Mouse (Mus musculus) neural tube, embryonic 13.5 days (tissue): ENCODE results near the gene 1700113H08Rik. TPM values are rescaled to one million over a fixed set of nuclear protein-coding genes. Genes with fewer than 3 reads are reported as not detected.

Experiments
- ATAC-seq: fragments of 200-750 bp; cut with Nextera tagmentation; 2 replicates; pipeline ENCODE4 v1.8.0; 2017; ENCODE audit warnings: low read depth, mild to moderate bottlenecking, moderate TSS enrichment, moderate library complexity
- H3K27ac ChIP-seq: fragments of 300-500 bp; sonication (generic); replicated peaks from 2 replicates; pipeline ENCODE4 v1.5.1; 2015; ENCODE audit warnings: moderate library complexity, mild to moderate bottlenecking, inconsistent platforms
- H3K27me3 ChIP-seq: fragments of 300-500 bp; sonication (generic); 2 replicates; pipeline ENCODE4 v1.6.1; 2015; ENCODE audit warnings: mild to moderate bottlenecking, inconsistent platforms
- H3K36me3 ChIP-seq: fragments of 300-500 bp; sonication (generic); 2 replicates; pipeline ENCODE4 v1.6.1; 2015; ENCODE audit warnings: mild to moderate bottlenecking, inconsistent platforms
- H3K4me1 ChIP-seq: fragments of 300-500 bp; sonication (generic); replicated peaks from 2 replicates; pipeline ENCODE4 v1.6.1; 2015; ENCODE audit warnings: inconsistent platforms
- H3K4me2 ChIP-seq: fragments of 300-500 bp; sonication (generic); 2 replicates; pipeline ENCODE4 v1.6.1; 2015; ENCODE audit warnings: inconsistent platforms, mild to moderate bottlenecking, moderate library complexity
- H3K4me3 ChIP-seq: fragments of 300-500 bp; sonication (generic); 2 replicates; pipeline ENCODE4 v1.5.1; 2015; ENCODE audit warnings: mild to moderate bottlenecking, inconsistent platforms
- H3K9ac ChIP-seq: fragments of 300-500 bp; sonication (generic); 2 replicates; pipeline ENCODE4 v1.6.1; 2015; ENCODE audit warnings: moderate library complexity, mild to moderate bottlenecking, inconsistent platforms
- H3K9me3 ChIP-seq: fragments of 300-500 bp; sonication (generic); 2 replicates; pipeline ENCODE4 v1.6.1; 2016; ENCODE audit warnings: inconsistent platforms
- WGBS: fragments of 180-500 bp; shearing (Covaris S2); methylation state at CpG from one replicate; pipeline ENCODE4 v1.1.7; 2015; 5-methylcytosine and 5-hydroxymethylcytosine counted together
- polyA plus RNA-seq: library from polyadenylated mRNA; unstranded; fragments of >200 nt; fragmentation: Nextera tagmentation; extraction: Ambion mirVana; gene quantifications from 2 replicates; pipeline ENCODE4 v1.2.1, GENCODE M21; 2015

Gene 1700113H08Rik
- polyA plus RNA-seq = 0.22 and 0.27 TPM in 2 replicates

DNA sequence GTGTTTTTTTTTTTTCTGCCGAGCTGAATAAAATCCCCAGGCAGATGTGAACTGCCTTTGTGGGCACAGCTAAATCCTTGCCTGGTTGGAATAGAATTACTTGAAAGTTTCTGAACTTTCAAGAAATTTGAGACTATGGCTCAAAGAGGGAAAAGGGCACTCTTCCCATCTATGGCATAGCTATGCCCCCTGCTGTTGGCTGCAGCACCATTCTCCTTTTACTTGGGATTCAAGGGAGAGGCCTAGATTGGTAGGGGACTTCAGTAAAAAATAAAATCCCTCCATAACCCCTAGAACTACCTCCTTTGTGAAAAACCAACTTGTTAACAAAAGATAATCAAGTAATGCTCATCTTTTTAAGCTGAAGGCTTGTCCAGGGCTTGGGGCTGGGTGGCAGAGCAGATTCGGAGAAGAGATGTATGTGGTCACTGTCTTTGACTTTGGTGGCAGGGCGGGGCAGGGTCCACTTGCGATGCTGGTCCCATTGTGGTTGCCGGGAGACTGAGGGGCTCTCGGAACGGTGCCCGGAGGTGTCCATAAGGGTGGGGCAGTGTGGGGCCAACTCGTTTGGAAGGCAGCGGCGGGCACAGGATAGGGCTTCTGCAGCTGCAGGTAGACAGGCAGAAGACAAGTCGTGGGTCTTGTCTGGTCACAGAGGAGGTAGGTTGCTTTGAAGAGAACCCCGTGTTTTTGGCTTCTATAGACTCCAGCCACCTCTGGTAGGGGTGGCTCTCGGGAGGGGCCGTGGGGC lies at the start of gene 1700113H08Rik:
Gene 1700113H08Rik (plus strand): TSS at position 546 of the 751 bp plus-strand sequence.
- Histone ChIP-seq H3K4me3 (peak within 1 kb of the TSS; percentile 44), H3K9me3 (no peaks in the 10 kb centered on the region), H3K27ac (peak within 1 kb of the TSS; percentile 84), H3K4me1 (peaks cover 17% of the 10 kb centered on the region), H3K36me3 (no peaks in the 10 kb centered on the region), H3K4me2 (peak within 1 kb of the TSS; percentile 75), H3K27me3 (peaks cover 11% of the 10 kb centered on the region), H3K9ac (peak within 1 kb of the TSS; percentile 65)
- WGBS = 3% methylated on average over 15 of the region's 15 CpGs
- ATAC-seq = no peak; the same call in none of the 2 replicates

DNA sequence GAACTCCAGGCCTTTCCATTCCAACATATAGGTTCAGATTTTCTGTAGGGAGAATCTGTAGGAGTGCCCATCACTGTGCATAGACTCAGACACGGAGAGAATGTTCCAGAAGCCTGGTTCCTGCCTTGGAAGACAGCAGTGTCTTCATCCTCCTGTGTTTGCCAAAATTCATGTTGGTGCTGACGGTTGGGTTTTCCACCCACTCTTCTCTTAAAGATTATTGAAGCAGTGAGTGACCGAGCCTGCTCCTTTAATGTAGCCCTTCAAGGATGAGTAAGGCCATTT lies 49.7 kb upstream of the 1700113H08Rik start:
- 88% methylated on average over 3 of the region's 3 CpGs for WGBS
- no peak overlapping the region for H3K4me2 ChIP-seq

DNA sequence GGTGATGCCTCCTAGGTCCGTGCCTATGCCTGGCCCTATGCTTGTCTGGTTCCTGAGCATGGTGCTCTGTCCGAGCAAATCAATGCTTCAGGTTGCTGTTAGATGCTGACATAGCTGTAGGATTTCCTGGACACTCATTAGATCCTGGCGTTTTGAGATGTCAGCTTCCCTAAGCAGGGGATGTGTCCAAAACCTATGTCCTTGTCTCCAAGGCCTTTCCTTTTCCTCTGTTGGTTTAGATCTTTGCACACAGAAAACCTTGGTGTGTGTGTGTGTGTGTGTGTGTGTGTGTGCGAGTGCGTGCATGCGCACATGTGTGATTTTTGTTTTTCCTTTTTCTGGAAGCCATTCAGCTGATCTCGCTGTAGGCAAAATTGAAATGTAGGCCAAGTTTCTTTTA lies 45.8 kb upstream of the 1700113H08Rik start:
- no peaks in the 10 kb centered on the region for H3K27me3 ChIP-seq
- H3K9ac ChIP-seq = no peak overlapping the region
- no peak overlapping the region for H3K4me3 ChIP-seq
- H3K4me2 ChIP-seq = no peak overlapping the region
- 92% methylated on average over 7 of the region's 7 CpGs for WGBS
- no peaks in the 10 kb centered on the region for H3K9me3 ChIP-seq
- H3K27ac ChIP-seq = no peak overlapping the region
- ATAC-seq = no peak
- H3K4me1 ChIP-seq = peaks cover 9% of the 10 kb centered on the region
- no peaks in the 10 kb centered on the region for H3K36me3 ChIP-seq

More for the DNA sequence above, 49.7 kb upstream of the 1700113H08Rik start:
- Histone ChIP-seq H3K4me3 (no peak overlapping the region), H3K4me1 (no peaks in the 10 kb centered on the region), H3K27me3 (no peaks in the 10 kb centered on the region), H3K27ac (no peak overlapping the region), H3K9ac (no peak overlapping the region), H3K9me3 (no peaks in the 10 kb centered on the region), H3K36me3 (no peaks in the 10 kb centered on the region)
- ATAC-seq = no peak

DNA sequence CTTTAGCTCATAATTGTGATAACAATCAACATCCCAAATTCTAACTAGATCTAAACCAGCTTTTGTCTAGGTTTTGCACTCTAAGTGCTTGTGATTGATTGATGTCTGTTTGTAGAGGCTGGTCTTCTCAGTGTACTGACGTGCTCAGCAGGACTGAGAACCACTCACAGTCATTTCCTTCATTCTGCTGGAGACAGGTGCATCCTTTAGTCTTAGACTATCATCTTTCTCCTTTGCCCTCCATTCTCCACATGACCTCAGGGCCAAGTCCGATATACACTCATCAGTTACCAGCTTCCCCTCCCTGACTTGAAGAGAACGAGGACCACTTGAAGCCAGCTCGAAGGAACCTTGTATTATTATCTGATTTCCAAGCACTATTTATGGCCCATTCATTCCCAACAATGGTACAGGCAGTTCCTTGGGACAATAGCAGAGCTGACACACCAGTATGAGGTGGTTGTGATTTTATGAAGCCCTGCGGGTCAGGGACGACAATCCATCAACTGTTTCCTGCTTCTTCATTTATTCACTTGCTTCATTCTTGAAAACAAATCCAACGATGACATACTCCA lies 43.4 kb upstream of the 1700113H08Rik start:
- no peak overlapping the region for H3K9ac ChIP-seq
- H3K4me2 ChIP-seq = no peak overlapping the region
- no peaks in the 10 kb centered on the region for H3K27me3 ChIP-seq
- no peaks in the 10 kb centered on the region for H3K9me3 ChIP-seq
- ATAC-seq = no peak
- no peaks in the 10 kb centered on the region for H3K36me3 ChIP-seq
- no peak overlapping the region for H3K4me3 ChIP-seq
- no peak overlapping the region for H3K27ac ChIP-seq
- WGBS = 23% methylated on average over 7 of the region's 7 CpGs
- H3K4me1 ChIP-seq = peaks cover 9% of the 10 kb centered on the region

DNA sequence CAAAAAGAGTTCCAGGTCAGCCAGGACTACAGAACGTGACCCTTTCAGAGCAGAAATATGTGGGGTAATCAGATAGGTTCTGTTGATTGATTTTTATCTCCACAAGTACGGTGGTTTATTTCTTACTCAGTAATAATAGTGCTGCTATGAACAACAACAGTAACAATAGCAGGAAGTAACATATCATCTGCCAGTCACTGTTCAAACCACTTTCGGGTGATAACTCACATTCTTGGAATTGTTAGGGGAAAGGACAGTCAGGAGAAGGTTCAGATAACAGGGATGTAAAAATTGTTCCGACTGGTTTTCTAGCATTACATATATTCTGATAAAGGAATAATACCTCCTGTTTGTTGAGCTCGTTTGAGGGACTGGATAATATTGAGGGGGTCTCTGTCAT lies 42.4 kb upstream of the 1700113H08Rik start:
- H3K27me3 ChIP-seq = no peaks in the 10 kb centered on the region
- H3K36me3 ChIP-seq = no peaks in the 10 kb centered on the region
- WGBS = 61% methylated on average over 5 of the region's 5 CpGs
- H3K27ac ChIP-seq = no peak overlapping the region
- no peak for ATAC-seq
- H3K9me3 ChIP-seq = no peaks in the 10 kb centered on the region
- H3K9ac ChIP-seq = no peak overlapping the region
- H3K4me1 ChIP-seq = peaks cover 9% of the 10 kb centered on the region
- H3K4me2 ChIP-seq = no peak overlapping the region
- no peak overlapping the region for H3K4me3 ChIP-seq

DNA sequence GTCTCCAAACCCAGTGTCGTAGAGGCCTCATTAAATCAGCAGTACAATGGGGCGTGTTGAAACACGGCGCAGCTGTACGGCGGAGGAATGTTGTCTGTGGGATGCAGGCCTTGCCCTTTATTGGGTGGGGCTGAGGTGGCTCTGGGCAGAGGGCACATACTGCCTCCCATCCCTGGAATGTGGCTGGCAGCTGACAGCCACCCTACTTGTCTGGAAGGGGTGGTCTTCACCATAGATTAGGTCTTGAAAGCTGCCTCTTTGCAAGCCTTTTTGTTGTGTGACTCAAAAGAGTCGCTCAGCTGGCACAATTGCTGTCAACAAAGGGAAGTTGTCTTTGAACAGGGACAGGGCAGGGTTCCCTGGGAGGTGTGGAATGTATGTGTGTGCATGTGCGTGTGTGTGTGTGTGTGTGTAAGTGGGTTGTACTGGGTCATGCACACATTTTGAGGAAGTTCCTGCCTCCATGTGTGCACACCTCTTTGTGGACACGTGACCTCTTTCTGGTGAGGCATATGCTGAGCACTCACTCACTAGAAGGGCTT lies 41.6 kb upstream of the 1700113H08Rik start:
- Histone ChIP-seq H3K4me2 (no peak overlapping the region), H3K27ac (no peak overlapping the region), H3K9ac (no peak overlapping the region), H3K4me1 (peaks cover 9% of the 10 kb centered on the region), H3K27me3 (no peaks in the 10 kb centered on the region), H3K9me3 (no peaks in the 10 kb centered on the region), H3K36me3 (no peaks in the 10 kb centered on the region), H3K4me3 (no peak overlapping the region)
- ATAC-seq = peak; percentile 54
- WGBS = 17% methylated on average over 9 of the region's 9 CpGs

DNA sequence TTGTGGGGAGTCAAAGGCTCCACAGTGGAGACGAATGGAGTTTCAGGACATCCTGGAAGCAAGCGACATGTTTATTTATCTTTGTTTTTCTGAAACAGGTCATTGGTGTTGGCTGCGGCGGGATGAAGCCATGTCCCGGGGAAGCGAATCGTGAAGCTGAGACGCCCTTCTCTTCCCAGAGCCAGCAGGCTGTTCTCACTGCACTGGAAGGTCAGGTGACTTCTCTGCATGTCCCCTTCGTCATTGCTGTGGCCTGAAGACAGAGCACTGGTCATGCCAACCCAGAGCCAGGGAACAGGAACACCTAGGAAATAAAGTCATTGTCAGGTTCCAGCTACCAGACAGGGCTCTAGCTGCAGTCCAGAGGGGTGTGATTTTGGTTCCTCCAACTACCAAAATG lies 39.0 kb upstream of the 1700113H08Rik start:
- Histone ChIP-seq H3K36me3 (no peaks in the 10 kb centered on the region), H3K27ac (no peak overlapping the region), H3K9me3 (no peaks in the 10 kb centered on the region), H3K4me3 (no peak overlapping the region), H3K4me1 (peaks cover 9% of the 10 kb centered on the region), H3K27me3 (no peaks in the 10 kb centered on the region), H3K9ac (no peak overlapping the region), H3K4me2 (no peak overlapping the region)
- 75% methylated on average over 9 of the region's 9 CpGs for whole genome bisulfite sequencing
- ATAC-seq = no peak

DNA sequence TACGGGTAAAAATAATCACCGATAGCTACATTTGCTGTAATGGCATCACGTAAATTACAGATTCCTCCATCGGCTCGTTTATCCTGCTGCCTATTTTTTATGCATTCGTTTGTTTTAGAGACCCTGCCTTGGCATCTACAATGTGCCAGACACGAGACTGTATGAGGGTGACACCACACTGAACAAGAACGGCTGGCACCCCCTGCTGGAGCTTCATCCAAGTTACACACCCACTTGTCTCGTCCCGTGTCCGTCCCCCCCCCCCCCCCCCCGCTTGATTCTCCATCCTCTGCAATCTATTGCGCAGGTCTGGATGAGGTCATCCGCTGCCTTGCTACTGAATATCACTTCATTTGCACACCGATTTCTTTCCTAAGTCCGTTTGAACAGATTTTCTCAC lies 37.1 kb upstream of the 1700113H08Rik start:
- 52% methylated on average over 16 of the region's 16 CpGs for WGBS
- Histone ChIP-seq H3K27me3 (no peaks in the 10 kb centered on the region), H3K4me1 (peaks cover 7% of the 10 kb centered on the region), H3K4me2 (no peak overlapping the region), H3K27ac (no peak overlapping the region), H3K9ac (no peak overlapping the region), H3K9me3 (no peaks in the 10 kb centered on the region), H3K4me3 (no peak overlapping the region), H3K36me3 (no peaks in the 10 kb centered on the region)
- no peak for ATAC-seq

DNA sequence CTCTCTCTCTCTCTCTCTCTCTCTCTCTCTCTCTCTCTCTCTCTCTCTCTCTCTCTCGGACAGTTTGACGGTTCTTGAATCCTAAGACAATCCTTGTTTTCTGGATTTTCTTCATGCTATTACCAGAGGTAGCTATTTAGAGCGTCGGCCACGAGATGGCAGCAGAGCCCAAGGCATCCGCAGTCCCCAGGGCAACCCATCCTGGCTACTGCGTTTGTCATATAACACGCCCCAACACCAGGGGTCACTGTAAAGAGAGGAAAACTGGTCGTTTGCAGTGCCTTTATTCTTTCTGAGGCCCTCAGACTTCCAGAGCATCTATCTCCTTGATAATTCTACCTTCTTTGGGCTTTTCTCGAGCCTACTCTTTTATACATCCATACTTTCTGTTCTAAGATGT lies 33.0 kb upstream of the 1700113H08Rik start:
- Histone ChIP-seq H3K27me3 (no peaks in the 10 kb centered on the region; the same call in 1 of the 2 replicates), H3K27ac (no peak overlapping the region), H3K4me3 (no peak overlapping the region), H3K4me1 (no peaks in the 10 kb centered on the region), H3K9me3 (no peaks in the 10 kb centered on the region), H3K36me3 (no peaks in the 10 kb centered on the region), H3K4me2 (no peak overlapping the region), H3K9ac (no peak overlapping the region)
- 3% methylated on average over 8 of the region's 10 CpGs for WGBS
- peak; percentile 90 for ATAC-seq

DNA sequence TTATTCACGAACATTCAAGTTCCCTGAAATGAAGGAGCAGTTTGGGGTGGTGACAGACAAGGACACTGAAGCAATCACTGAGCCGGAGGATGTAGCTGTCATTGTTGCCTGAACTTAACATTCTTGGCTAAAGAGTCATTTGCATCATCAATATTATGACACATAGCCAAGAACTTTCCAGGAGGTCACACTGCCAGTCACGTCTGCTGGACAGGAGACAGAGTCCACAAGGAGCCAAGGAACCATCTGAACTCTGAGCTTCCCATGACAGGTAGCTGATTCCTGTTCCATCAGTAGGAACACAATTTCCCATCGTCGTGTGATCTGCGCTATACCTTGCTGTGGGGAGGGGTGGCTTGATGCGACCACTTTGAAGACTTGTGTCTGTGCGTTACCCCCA lies 25.1 kb upstream of the 1700113H08Rik start:
- ATAC-seq = no peak
- H3K27me3 ChIP-seq = peaks cover 7% of the 10 kb centered on the region; the same call in 1 of the 2 replicates
- H3K4me3 ChIP-seq = no peak overlapping the region
- no peak overlapping the region for H3K4me2 ChIP-seq
- H3K4me1 ChIP-seq = peaks cover 19% of the 10 kb centered on the region
- H3K27ac ChIP-seq = no peak overlapping the region
- no peaks in the 10 kb centered on the region for H3K36me3 ChIP-seq
- H3K9me3 ChIP-seq = no peaks in the 10 kb centered on the region
- WGBS = 89% methylated on average over 8 of the region's 8 CpGs
- H3K9ac ChIP-seq = no peak overlapping the region

DNA sequence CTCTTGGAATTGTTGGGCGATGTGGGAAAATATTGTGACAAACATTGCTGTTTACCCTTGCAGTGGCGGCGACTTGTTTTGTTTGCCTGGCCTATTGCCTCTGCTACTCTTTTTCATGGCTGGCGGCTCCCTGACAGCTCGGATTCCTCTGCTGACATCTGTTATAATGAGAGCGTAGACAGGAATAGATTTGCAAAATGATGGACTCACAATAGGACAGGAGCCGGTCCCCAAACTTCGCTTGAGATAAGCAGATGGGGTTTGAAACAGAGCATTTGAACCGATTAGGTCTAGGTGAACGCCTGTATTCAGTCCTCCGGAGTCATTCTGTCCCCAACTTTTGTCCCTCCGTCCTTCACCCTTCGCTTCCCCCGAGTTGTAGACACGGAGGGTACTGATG lies 22.0 kb upstream of the 1700113H08Rik start:
- Histone ChIP-seq H3K4me2 (peak overlapping the region; percentile 26), H3K36me3 (no peaks in the 10 kb centered on the region), H3K4me1 (peaks cover 19% of the 10 kb centered on the region), H3K27ac (0 out of 2 replicates have a peak overlapping the region, but pooled peaks have one; percentile 18), H3K4me3 (no peak overlapping the region), H3K27me3 (peaks cover 7% of the 10 kb centered on the region; the same call in 1 of the 2 replicates), H3K9ac (no peak overlapping the region), H3K9me3 (no peaks in the 10 kb centered on the region)
- 32% methylated on average over 15 of the region's 15 CpGs for WGBS
- no peak; the same call in 1 of the 2 replicates for ATAC-seq

DNA sequence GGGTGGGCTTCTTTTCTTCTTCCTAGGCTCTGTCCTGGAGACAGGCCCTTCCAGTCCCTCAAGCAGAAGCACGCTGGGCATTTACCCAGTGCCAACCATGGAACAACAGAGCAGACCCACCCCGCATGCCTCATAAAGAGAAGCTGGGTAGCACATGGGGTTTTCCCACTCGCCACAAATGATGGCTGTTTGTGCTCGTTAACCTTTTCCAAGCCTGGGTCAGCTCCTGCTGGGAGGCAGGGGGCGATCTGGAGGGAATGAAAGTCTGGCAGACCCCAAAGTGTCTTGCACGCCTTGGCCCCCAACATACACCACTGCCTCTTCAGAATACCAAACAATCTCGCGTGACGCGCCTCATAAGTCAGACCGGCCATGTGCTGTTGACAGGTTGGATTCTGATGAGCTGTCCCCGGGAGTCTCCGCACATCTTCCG lies 21.6 kb upstream of the 1700113H08Rik start:
- Histone ChIP-seq H3K27ac (0 out of 2 replicates have a peak overlapping the region, but pooled peaks have one; percentile 18), H3K4me2 (peak overlapping the region; percentile 26), H3K4me3 (no peak overlapping the region), H3K27me3 (peaks cover 7% of the 10 kb centered on the region; the same call in 1 of the 2 replicates), H3K9ac (no peak overlapping the region), H3K36me3 (no peaks in the 10 kb centered on the region), H3K4me1 (peaks cover 19% of the 10 kb centered on the region), H3K9me3 (no peaks in the 10 kb centered on the region)
- 16% methylated on average over 14 of the region's 14 CpGs for WGBS
- peak; percentile 55 for ATAC-seq
